Mouse (Mus musculus): ENCODE data around the gene Camta1. TPM values are rescaled to one million over a fixed set of nuclear protein-coding genes. Genes with fewer than 3 reads are reported as not detected.
A peak's percentile ranks its signal among the peaks of the same experiment; 100 is the strongest.

Camta1 gene
- total RNA-seq, 2 experiments from 2014 or later = 247 to 265 TPM

DNA sequence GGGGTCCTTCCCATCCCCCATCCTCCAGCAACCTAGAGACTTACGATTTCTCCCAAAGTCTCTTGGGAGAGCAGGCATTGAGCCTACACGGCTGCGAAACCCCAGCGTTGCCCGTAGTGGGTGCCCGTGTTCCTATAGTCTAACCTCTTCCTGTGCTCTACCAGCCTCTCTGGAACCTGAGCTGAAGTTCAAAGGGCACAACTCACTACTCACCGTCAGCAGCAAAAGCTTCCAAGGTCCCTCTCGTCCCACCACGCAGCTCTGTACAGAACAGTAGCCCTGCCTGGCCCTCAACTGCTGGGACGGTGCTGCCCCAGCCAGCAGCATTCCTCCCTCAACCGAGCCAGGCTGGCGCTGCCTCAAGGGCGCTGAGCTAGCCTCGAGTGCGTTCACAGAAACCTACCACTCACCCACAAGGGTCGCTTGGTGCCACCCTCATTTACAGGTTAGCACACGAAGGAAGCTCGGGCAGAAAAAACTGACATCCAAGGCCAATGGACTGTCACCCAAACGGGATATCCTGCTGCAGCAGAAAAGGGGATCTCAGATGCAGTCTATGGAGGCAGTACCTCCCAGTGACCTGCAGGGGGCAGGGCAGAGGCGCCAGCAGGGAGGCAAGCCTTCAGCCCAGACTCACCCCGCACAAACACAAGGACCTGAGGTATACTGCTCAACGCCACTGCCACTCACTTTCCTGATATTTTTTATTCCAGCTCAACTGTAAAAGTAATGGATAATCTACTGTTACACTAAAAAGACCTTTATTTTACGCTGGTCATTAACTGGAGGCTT lies 526.5 kb downstream of the Camta1 start:
- peak; percentile 47 to 50 for DNase-seq (ENCODE audit: low spot score in 2 of 2)

DNA sequence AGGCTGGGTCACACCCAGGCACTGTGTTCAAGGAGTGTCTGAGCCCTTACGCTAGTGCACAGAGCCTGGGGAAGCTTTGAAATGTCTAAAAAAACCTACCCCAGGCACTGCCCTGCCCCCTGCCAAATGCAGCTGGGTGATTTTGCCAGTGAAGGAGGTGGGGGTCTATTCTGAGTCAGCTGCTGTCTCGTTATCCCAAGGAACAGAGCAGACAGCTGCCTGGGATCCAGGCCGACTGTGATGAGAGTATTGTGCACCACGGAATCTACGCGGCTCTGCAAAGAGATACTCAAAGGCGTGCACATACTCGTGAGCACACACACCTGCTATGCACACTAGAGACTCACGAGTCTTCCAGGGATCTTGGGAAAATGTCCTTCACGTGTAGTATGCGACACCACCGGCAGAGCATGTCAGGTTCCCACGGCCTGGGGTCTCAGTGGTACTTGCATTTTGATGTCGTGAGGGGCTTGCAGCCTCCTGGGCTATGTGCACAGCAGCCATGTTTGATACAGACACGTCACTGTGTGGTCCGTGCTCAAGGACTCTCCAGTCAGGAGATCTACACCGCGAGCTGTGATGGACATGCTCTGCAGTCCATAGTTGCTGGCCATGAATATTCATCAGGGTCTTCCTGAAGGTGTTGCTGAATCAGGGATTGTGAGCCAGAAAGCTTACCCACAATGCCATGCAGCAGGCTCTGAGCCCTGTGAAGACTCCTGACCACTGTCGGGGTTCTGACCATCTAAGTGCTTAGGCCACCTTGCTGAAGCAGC lies 529.4 kb downstream of the Camta1 start:
- no peak for DNase-seq (ENCODE audit: low spot score in 2 of 2)

DNA sequence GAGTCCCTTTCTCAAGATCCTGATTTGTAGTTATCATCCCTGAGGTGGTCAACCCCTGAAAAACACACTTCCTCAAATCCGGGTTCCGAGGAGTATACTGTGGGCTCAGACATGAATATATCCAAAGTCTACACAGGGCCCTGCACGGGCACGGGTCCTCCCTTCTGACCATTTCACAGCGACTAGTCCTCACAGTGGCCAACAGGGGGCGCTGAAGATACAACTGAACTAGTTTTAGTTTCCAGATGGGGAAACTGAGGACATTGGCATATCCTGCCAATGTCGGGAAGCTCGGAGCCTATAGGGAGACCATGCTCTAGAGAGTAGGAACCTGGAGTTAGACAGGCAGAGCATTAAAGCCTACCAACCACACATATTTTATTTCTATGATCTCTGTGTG lies 530.7 kb downstream of the Camta1 start:
- no peak for DNase-seq (ENCODE audit: low spot score in 2 of 2)

DNA sequence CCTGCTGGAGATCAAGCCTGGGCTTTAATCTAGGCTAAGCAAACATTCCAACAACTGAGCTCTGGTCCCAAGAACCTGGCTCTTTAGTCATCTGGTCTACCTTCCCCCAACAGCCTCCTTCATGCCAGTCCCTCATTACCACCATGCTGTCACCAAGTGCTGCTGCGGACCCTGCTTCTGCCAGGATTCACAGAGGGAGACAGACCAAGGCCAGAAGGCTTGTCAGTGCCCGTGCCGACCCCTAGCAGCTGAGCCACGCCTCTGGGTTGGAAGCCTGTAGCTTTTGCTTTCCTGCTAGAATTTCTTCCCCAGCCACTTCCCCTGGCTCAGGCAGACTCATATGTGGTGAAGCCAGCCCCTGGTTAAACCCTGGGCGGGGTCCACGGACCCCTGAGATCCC lies 533.6 kb downstream of the Camta1 start:
- no peak for DNase-seq (ENCODE audit: low spot score in 2 of 2)

DNA sequence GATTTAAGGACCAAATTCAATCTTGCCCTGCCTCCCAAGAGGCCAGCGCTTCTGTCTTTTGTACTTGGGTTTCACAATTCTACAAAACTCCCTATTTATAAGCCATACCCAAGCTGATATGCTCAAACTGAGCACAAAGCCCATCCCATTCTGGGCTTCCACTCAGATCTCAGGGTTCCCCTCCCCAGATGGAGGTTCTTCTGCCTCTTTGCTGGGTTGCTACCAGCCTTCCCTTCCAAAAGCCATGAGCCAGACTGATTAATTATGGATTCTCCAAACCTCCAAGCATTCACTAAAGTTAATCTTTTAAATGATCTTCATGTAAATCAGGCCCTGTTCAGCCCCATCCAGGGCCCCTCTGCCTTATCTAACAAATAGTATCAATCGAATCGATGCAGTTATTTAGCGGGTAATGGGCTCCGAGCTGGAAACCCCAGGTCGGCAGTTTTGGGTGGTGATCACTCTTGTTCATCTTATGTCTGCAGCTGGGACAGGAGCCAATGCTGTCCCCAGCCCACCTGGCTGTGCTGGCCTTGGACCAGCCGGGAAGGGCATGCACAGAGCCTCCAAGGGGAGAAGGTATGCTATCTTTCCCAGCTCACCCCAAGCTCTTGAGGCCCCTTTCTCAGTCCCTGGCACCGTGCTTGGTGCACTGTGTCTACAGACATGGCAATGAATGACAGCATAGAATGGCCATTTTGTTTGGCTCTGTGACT lies 534.5 kb downstream of the Camta1 start:
- DNase-seq (ENCODE audit: low spot score in 2 of 2) = no peak

DNA sequence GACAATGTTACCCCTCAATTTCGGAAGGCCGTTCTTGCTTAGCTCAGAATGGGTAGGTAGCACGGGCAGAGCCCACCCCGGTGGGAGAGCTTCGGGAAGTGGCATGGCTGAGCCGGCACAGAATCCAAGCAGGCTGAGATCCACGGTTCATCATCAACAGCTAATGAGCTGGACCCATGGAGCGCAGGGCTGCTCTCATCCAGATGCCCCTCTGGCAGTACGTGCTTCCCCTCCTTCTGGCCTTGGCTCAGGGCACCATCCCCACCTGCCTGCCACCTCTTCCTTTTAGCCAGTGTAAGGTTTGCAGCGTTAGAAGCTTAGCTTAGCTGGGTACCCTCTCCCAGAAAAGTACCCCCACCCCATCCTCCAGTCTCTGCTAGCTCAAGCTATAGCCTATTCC lies 545.2 kb downstream of the Camta1 start:
- no peak for DNase-seq (ENCODE audit: low spot score in 2 of 2)

DNA sequence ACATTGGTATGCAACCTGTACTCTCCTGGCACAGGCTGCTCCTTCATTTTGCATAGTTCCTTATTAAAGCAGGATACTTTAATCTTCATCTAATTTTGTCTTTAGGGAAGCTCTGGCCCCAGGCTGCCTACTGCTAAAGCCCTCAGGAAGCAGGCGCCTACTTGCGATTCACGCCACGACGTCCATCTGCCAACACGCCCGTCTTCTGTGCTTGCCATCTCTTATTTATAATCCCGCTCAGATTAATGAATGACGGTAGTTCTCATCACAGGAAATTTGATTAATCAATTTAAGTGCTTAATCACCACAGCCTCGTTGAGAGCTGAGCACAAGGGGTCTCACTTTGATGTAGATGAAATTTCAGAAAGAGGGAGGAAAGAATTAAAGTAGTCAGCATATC lies 546.0 kb downstream of the Camta1 start:
- DNase-seq (ENCODE audit: low spot score in 2 of 2) = no peak

DNA sequence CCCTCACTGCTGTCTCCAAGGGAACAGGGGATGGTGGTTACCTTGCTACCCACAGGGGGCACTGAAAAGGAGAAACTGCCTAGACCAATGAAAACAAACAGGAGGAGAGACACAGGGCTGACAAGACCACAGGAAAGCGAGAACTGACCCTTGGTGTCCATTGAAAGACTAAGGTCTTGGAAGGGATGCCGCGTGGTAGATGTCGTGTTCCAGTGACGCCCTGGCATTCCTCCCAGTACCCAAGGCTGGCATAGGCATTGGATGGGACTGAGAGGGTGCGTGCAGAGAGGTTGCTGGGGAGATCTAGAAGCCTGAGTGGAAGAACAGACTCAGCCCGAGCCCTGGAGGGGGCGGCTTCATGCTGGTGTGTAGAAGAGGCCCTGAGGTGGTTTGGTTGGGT lies 550.9 kb downstream of the Camta1 start:
- no peak for DNase-seq (ENCODE audit: low spot score in 2 of 2)

DNA sequence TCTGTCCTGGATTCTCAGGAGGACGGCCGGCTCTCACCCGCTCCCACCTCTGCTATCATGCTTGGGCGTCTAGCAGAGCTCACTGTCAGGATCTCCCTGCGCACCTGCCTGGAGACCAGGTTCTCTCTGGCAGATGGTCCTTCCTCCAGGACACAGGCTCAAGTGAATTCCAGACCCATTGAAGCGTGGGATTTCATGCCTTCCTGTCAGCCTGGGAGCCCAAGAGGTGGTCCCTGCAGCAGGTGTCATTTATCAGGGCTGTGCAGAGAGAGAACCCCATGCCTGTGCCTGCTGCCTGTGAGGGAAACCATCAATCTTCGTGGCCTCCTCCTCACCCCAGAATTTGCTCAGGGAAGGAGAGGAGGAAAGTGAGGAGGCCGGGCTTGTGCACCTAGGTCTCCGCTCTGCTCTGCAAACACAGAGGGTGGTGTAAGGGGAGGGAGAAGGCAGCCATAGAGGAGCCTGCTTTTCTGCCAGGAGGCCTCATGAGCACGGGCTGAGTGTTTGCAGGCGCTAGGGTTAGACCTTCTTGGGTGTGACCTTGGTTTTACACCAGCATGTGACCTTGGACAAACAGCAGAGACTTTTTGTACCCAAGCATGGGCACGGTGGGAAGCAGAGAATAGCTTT lies 551.5 kb downstream of the Camta1 start:
- DNase-seq (ENCODE audit: low spot score in 2 of 2) = no peak

DNA sequence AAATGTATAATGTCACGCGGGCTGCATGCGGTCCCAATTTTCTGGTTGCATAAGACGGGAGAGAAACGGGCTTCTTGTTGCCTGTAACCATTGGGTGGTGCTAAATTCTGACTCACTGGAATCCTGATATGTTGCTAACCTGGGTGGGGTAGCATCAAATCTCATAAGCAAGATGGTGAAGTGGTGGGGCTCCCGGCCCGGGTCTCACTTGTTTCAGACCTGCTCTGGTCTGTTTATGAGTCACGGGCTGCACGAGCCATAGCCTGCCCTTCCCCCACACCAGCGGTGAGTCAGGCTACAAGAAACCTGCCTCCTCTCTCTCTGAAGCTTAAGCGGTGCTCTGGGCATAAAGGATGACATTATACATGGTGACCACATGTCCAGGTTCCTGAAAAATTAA lies 554.8 kb downstream of the Camta1 start:
- DNase-seq (ENCODE audit: low spot score in 2 of 2) = peak; percentile 30 to 51

DNA sequence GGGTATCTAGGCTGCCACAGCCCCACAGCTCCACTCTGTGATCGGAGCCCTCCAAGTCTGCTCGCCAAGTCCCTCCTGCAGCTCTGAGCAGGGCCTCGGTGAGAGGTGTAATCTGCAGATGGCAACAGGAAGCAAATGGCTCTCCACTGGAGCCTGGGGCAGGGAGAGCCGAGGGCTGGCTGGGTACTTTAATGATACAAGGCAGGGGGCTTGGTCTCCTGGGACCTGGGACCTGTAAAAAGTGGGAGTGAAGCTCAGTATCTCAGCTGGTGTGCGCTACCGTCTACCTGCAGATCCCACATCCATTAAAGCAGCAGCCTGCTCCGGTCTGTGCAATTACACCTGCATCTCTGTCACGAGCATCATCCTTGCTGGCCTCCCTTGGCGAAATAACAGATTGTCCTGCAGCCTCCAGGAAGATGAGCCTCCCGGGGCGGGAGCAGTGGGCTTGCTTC lies 555.3 kb downstream of the Camta1 start:
- no peak for DNase-seq (ENCODE audit: low spot score in 2 of 2)

DNA sequence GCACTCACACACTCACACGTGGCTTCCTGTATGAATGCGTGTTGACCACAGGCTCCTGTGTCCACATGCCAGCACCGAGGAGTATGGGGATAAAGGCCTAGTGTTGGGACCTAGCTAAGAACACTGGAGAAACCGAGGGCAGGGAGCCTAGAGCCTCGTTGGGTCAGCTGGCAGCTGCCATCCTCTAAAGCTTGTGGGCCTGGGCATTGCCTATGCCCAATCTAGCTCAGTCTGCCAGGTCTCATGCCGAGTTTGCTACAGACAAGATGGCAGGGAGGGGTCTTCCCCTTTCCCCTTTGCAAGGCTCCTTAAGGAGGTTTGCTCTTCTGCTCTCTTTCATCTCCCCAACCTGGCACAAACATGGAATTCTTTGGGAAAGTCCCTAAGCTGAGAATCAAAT lies 555.9 kb downstream of the Camta1 start:
- no peak for DNase-seq (ENCODE audit: low spot score in 2 of 2)

DNA sequence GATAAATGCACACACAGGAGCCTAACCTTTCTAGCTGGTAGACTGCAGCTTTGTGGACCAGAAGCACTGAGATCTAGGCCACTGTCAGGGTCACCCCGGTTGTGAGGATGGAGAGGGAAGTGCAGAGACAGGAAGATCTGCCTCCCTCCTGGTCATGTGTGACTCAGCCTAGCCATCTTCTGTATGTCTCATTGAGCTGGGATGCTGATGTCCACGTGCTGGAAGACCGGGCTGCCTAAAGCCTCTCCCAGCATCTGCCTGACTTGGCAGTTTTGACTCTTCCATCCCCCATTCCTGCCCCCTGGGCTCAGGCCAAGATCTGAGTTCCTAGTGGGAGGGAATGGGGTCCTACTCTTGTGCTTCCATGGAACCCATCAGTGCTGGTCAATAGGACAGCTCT lies 557.7 kb downstream of the Camta1 start:
- no peak for DNase-seq (ENCODE audit: low spot score in 2 of 2)

DNA sequence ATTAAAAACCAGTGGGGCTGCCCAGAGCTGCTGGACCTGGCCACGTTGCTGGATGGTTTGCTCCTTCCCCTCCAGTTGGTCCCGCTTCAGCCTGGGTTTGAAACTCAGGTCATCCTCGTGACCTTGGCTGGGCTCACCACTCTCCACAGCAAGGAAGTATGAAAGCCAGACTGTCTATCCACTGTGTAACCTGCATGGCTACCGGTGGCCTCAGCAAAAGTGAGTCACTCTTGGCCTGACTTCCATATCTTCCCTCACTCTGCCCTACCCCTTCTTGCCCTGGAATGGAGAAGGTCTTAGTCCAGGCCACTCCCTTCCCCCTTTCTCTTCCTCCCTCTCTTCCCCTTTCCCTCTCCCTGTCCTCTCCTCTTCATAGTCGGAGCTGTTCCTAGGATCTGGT lies 558.2 kb downstream of the Camta1 start:
- DNase-seq (ENCODE audit: low spot score in 2 of 2) = no peak

DNA sequence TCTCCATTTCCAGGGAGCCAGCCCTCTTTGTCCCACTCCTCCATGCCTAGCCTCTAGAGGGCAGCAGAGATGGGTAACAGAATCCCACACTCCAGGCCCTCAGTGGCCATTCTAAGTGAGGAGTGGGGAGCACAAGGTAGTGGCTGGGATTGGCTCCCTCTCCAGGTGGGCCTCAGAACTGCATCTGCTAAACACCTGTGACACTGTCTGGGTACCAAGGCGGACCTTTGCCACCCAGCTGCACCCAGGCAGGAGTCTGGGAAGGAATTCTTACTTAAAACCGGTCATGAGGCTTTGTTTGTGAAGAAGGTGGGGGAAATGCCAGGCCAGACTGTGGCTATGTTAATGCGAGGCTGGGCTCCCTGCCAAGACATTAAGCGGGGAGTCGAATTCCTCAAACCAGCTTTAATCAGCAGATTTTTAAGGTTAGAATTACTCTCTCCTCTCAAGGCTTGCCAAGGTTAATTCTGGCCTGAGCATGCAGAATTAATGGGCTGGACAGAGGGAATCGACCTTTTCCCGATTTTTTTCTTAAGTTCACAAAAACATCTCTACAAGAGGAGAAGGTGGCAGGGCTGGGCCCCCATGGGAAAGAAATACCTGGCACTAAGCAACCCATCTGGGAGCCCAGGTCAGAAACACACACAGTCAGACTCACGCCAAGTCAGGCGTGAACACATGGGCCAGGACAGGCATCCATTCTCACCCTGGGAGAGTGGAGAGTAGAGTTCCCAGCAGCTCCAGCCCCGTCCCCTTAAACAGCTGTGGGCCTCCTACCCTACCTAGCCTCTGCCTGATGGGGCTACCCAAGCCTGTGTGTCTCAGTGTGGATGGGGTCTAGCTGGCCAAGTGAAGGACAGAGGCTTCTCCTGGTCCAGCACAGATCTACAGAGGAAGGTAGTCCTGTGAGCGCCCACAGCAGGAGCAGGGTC lies 559.2 kb downstream of the Camta1 start:
- peak in 1 of 2 experiments; percentile 20 for DNase-seq (ENCODE audit: low spot score in 2 of 2)

DNA sequence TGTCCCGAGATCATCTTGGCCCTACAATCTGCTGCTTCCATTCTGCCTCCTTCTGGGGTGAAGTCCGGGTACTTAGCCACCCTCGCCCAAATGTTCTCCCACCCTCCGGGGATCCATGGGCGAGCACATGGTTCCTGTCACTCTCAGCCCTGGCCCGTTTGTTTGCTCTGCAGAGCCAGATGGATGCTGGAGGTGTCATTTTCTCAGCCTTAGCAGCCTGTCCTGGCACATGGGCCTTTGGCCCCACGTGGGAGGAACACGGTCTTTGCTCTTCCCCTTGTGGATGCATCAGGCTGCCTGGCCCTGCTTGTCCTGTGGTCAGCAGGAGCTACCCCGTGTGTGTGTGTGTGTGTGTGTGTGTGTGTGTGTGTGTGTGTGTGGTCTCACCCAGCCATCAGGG lies 560.3 kb downstream of the Camta1 start:
- no peak for DNase-seq (ENCODE audit: low spot score in 2 of 2)

DNA sequence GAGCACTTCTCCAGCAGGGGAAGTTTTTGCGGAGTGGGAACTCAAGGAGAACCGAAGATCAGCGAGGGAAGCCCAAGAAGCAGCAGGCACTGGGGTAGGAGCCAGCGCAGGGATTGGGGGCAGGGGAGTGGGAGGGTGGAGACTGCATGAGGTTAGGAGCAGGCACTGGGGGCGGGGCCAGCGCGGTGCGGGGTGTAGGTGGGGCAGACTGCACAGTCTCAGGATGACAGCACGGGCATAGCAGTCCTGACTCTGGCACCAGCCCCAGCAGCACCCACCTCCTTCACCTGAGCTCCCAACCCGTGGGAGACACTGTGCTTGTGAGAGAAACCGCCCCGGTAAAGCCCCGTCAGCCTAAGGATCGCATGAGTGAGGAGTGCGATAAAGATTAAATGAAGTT lies 561.0 kb downstream of the Camta1 start:
- peak; percentile 35 to 45 for DNase-seq (ENCODE audit: low spot score in 2 of 2)

DNA sequence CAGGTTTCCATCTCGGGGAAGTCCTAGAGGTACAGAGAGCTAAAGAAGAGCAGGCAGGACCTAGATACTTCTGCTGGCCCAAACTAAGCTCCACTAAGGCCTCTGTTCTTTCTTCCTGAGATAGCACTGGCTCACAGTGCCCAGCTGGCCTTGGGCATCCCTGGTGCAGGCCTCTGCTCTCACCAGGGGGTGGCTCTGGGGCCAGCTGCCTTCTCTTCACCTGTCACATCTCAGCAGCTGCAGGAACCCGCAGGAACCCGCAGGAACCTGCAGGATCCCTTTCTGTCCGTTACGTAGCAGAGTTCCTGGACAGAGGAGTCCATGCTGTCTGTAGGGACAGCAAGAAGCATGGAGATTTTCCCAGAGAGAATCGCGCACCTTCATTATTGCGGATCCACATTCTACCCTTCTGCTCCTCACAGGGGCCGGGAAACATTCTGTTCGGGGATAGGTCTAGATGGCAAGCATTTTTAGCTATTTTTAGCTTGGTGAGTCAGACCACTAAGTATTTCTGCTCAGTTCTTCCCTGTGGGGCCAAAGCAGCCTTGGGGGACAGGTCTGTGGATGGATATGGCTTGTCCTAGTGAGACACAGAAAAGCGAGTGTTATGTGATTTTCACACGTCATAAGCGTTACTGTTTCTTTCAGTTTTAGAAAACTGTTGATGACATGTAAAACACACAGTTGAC lies 566.0 kb downstream of the Camta1 start:
- no peak for DNase-seq (ENCODE audit: low spot score in 2 of 2)

DNA sequence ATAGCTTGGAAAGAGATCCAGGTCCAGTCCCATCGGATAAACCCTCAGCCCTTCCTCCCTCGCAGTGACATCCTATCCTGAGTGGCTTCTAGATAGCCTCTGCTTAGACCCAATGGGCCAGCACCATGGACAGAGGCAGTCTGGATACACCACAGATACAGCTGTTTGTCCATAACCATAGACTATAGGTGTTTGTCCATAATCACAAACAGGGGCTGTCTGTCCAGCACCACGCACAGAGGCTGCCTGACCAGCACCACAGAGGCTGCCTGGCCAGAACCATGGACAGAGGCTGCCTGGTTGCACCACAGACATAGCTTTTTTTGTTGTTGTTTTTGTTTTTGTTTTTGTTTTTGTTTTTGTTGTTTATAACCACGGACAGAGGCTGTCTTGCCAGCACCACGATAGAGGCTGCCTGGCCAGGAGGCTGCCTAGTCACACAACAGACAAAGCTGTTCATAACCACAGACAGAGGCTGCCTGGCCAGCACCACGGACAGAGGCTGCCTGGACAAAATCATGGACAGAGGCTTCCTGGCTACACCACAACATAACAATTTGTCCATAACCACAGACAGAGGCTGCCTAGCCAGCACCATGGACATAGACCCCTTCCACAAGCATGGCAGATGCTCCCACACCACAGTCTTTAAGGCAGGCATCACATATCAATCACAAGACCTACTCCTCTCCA lies 572.6 kb downstream of the Camta1 start:
- no peak for DNase-seq (ENCODE audit: low spot score in 2 of 2)

All from left cerebral cortex, adult 18-20 months (tissue).